Mouse (Mus musculus) embryo, embryonic 10.5 days (tissue): ENCODE measurements around the gene Evi5.

Source experiments
- DNase-seq: peaks from one replicate; pipeline ENCODE4 v3.0.0-alpha.2; 2015; ENCODE audit warnings: low spot score

The Evi5 gene

GRCm38 (mm10) chr5:107708124-107708797, 166.6 kb downstream of the Evi5 start:
- no peak for DNase-seq

GRCm38 (mm10) chr5:107706262-107706661, 168.6 kb downstream of the Evi5 start:
- DNase-seq = no peak

GRCm38 (mm10) chr5:107705756-107706155, 169.2 kb downstream of the Evi5 start:
- no peak for DNase-seq

- no peak for DNase-seq
These were observed 171.6 kb downstream of the Evi5 start for GRCm38 (mm10) chr5:107703207-107703763.

- DNase-seq = no peak
These were observed 173.2 kb downstream of the Evi5 start for GRCm38 (mm10) chr5:107701658-107702057.

GRCm38 (mm10) chr5:107700873-107701272, 174.0 kb downstream of the Evi5 start:
- no peak for DNase-seq

- no peak for DNase-seq
These were observed 176.0 kb downstream of the Evi5 start for GRCm38 (mm10) chr5:107698888-107699287.

GRCm38 (mm10) chr5:107695019-107695418, 179.9 kb downstream of the Evi5 start:
- no peak for DNase-seq
